In genomic region chr15:4821824-4822223, GRCm38 (mm10) we compare ENCODE assay signal across 21 mouse cellular contexts.
"Had no signal": no experiment of that assay in that cellular context is flagged by ENCODE, and none has a peak within 500 bp of the region (broad histone marks: within the 10 kb centered on the region; RNA-seq: fewer than 3 reads in every experiment).

No protein-coding gene starts in this region.

- H3K27ac ChIP-seq: liver, embryonic 15.5 days; macrophage; midbrain, embryonic 13.5 days; midbrain, embryonic 15.5 days; neural tube, embryonic 13.5 days; neural tube, embryonic 15.5 days had no signal

- H3K9me3 ChIP-seq: liver, embryonic 15.5 days; megakaryocyte, embryonic 14.5 days; midbrain, embryonic 13.5 days; midbrain, embryonic 15.5 days; neural tube, embryonic 13.5 days; neural tube, embryonic 15.5 days had no signal

- ATAC-seq: liver, postnatal 0 days; midbrain, embryonic 13.5 days; midbrain, embryonic 15.5 days had no signal

- H3K4me2 ChIP-seq: liver, embryonic 15.5 days; lung, embryonic 14.5 days; midbrain, embryonic 11.5 days; midbrain, embryonic 13.5 days; midbrain, embryonic 15.5 days; neural tube, embryonic 13.5 days; neural tube, embryonic 15.5 days had no signal

- H3K36me3 ChIP-seq: liver, embryonic 15.5 days; midbrain, embryonic 13.5 days; midbrain, embryonic 15.5 days; neural tube, embryonic 13.5 days; neural tube, embryonic 15.5 days had no signal

- H3K9ac ChIP-seq: liver, embryonic 15.5 days; liver, postnatal 0 days; lung, embryonic 14.5 days; midbrain, embryonic 13.5 days; midbrain, embryonic 15.5 days; neural tube, embryonic 13.5 days; neural tube, embryonic 15.5 days had no signal

- H3K27me3 ChIP-seq: liver, embryonic 15.5 days; megakaryocyte, embryonic 14.5 days; midbrain, embryonic 13.5 days; midbrain, embryonic 15.5 days; neural tube, embryonic 13.5 days; neural tube, embryonic 15.5 days had no signal

- H3K4me3 ChIP-seq: liver, embryonic 15.5 days; megakaryocyte, embryonic 14.5 days; midbrain, embryonic 13.5 days; midbrain, embryonic 15.5 days; myocyte; neural tube, embryonic 13.5 days; neural tube, embryonic 15.5 days had no signal

- DNase-seq: liver, postnatal 0 days; lung, embryonic 14.5 days; lung, postnatal 14 days; lung, postnatal 36 days; retina, postnatal 1 day; right cerebral cortex, adult 18-20 months; right cerebral cortex, postnatal 25 days; right cerebral cortex, postnatal 4 days; spleen, adult 18-20 months; thymus, adult 18-20 months; thymus, postnatal 14 days; thymus, postnatal 36 days had no signal

- H3K4me1 ChIP-seq: liver, embryonic 15.5 days; midbrain, embryonic 13.5 days; midbrain, embryonic 15.5 days; neural tube, embryonic 13.5 days; neural tube, embryonic 15.5 days had no signal
